Mouse (Mus musculus) cerebellum, adult 2 months (tissue): ENCODE measurements around the gene 2900026A02Rik.

ENCODE experiments used
- CTCF ChIP-seq: fragments of 200-500 bp; IDR thresholded peaks from 2 replicates; pipeline ENCODE4 v1.5.1; 2011; ENCODE audit warnings: low read depth, mild to moderate bottlenecking, control low read depth, low read length, moderate library complexity, borderline replicate concordance; ENCODE audit not compliant: insufficient read depth
- POLR2A ChIP-seq: fragments of 200-500 bp; IDR thresholded peaks from 2 replicates; pipeline ENCODE4 v1.6.1; 2011; ENCODE audit warnings: low read length, control low read depth, borderline replicate concordance; ENCODE audit not compliant: insufficient read depth

DNA sequence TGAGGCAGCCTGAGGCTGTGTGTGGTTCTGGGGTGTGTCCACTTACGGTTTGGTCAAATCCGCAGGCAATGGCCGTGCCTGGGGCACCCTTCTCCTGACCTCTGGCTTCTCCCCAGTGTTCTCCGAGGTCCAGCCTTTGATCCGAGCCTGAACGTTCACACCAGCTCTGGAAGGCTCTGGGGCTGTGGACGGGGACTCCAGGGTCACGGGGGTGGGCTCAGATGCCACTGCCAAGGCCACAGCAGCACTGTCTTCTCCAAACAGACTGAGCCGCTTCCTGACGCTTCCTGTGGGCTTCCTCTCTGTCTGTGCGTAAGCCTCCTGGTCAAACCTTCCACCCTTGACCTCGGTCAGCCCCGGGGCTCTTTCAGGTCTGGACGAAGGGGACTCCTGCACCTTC lies 30.5 kb downstream of the 2900026A02Rik start:
- TF ChIP-seq POLR2A (no peak), CTCF (no peak)
